Mouse (Mus musculus) C2C12 (cell line): ENCODE data around the gene Mbtps2.

ENCODE experiments used
- CTCF ChIP-seq: IDR thresholded peaks from one replicate; pipeline ENCODE4 v1.5.1; 2011; ENCODE audit not compliant: control insufficient read depth, insufficient read depth, insufficient read length
- MAX ChIP-seq: IDR thresholded peaks from one replicate; pipeline ENCODE4 v1.6.1; 2011; ENCODE audit warnings: mild to moderate bottlenecking, control low read depth
- USF1 ChIP-seq: IDR thresholded peaks from one replicate; pipeline ENCODE4 v1.6.1; 2011; ENCODE audit warnings: low read depth, mild to moderate bottlenecking, control low read depth, moderate library complexity

DNA sequence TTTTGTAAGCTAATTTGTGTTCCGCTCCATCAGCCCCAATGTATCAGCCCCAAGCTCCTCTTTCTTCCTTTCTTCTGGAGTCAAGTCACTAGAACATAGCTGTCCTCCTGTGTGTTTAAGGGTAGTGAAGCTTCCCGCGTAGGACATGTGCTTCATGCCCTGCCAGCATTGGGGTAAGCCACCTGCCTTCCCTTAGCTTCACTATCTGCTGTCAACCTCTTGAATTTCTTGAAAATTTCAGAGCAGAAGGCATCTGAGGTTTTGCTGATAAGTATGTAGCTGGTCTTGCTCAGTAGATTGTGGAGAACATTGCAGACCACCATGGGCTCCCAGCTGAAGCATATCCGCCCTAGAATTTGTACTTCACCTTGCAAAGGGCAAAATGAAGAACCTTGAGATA, 105.4 kb downstream of the Mbtps2 start:
- no peak for TF ChIP-seq USF1
- no peak for TF ChIP-seq CTCF
- no peak for TF ChIP-seq MAX
